Comparison of ENCODE assay signal across 9 mouse cellular contexts in genomic region chr12:70067849-70068248, GRCm38 (mm10). TPM values are rescaled to one million over a fixed set of nuclear protein-coding genes. Genes with fewer than 3 reads are reported as not detected.
DNase-seq lines count a peak whose midpoint lies in the region; ATAC-seq and TF ChIP-seq lines count a peak whose summit lies in the region.
"Had no signal": no experiment of that assay in that cellular context is flagged by ENCODE, and none has a peak within 500 bp of the region (broad histone marks: within the 10 kb centered on the region; RNA-seq: fewer than 3 reads in every experiment).

No protein-coding gene starts in this region.

- H3K36me3 ChIP-seq in forebrain, embryonic 13.5 days (ENCODE audit: poor library complexity, severe bottlenecking) = no peaks in the 10 kb centered on the region
- H3K36me3 ChIP-seq in hindbrain, postnatal 0 days (ENCODE audit: insufficient read depth, low read length) = no peaks in the 10 kb centered on the region

- H3K4me3 ChIP-seq in forebrain, embryonic 13.5 days = no peak overlapping the region
- H3K4me3 ChIP-seq in hindbrain, postnatal 0 days (ENCODE audit: low read length) = no peak overlapping the region

- no peaks in the 10 kb centered on the region for H3K9me3 ChIP-seq in forebrain, embryonic 13.5 days (replicated peaks)
- H3K9me3 ChIP-seq in hindbrain, postnatal 0 days (ENCODE audit: low read length) = no peaks in the 10 kb centered on the region

- no peak overlapping the region for H3K9ac ChIP-seq in forebrain, embryonic 13.5 days
- H3K9ac ChIP-seq in hindbrain, postnatal 0 days (replicated peaks; ENCODE audit: low read length) = no peak overlapping the region

- no peak for ATAC-seq in forebrain, embryonic 13.5 days
- no peak for ATAC-seq in hindbrain, postnatal 0 days

- TF ChIP-seq CTCF in hindbrain, postnatal 0 days (IDR thresholded peaks at IDR 0.05; ENCODE audit: low read depth) = no peak

- WGBS in forebrain, embryonic 13.5 days = 34% methylated on average over 9 of the region's 9 CpGs
- WGBS in hindbrain, postnatal 0 days = 50% methylated on average over 9 of the region's 9 CpGs

- 0 out of 2 replicates have a peak overlapping the region, but pooled peaks have one; percentile 39 for H3K4me2 ChIP-seq in forebrain, embryonic 13.5 days
- no peak overlapping the region for H3K4me2 ChIP-seq in hindbrain, postnatal 0 days (ENCODE audit: low read depth, low read length)

- 0 out of 2 replicates have a peak overlapping the region, but pooled peaks have one; percentile 5 for H3K27ac ChIP-seq in forebrain, embryonic 13.5 days
- no peak overlapping the region for H3K27ac ChIP-seq in hindbrain, postnatal 0 days

- peaks cover 42% of the 10 kb centered on the region for H3K4me1 ChIP-seq in forebrain, embryonic 13.5 days
- 0 out of 2 replicates have a peak, but pooled peaks cover 4% of the 10 kb centered on the region for H3K4me1 ChIP-seq in hindbrain, postnatal 0 days (ENCODE audit: insufficient read depth, low read length)

- peak; percentile 62 for DNase-seq in kidney, postnatal 10 days
- no peak for DNase-seq in kidney, adult 9 months
- DNase-seq in hindbrain, postnatal 0 days (ENCODE audit: low spot score) = peak; percentile 56
- DNase-seq in retina, embryonic 14.5 days (ENCODE audit: low spot score) = peak; percentile 10
- DNase-seq in adrenal gland, postnatal 25 days = no peak
- no peak for DNase-seq in thymus, postnatal 36 days
- no peak for DNase-seq in embryo, embryonic 11 days
- DNase-seq: lung, adult 2 months had no signal

- H3K27me3 ChIP-seq in forebrain, embryonic 13.5 days = no peaks in the 10 kb centered on the region
- H3K27me3 ChIP-seq in hindbrain, postnatal 0 days (ENCODE audit: insufficient read depth, low read length) = no peaks in the 10 kb centered on the region

RNA-seq across cellular contexts. Expression of gene Nin, which starts 45.7 kb away (rescaled TPM):
- 14.1 and 14.5 TPM in 2 replicates for polyA plus RNA-seq in forebrain, embryonic 13.5 days (2015; fragmentation: Nextera tagmentation; extraction: Ambion mirVana)
- total RNA-seq in hindbrain, postnatal 0 days (2014; rRNA removed) = 18.9 and 24.2 TPM in 2 replicates
- 6.1 and 6.2 TPM in 2 replicates for polyA plus RNA-seq in hindbrain, postnatal 0 days (2015; fragmentation: Nextera tagmentation; extraction: Ambion mirVana)
- 30.8 and 42.1 TPM in 2 replicates for total RNA-seq in adrenal gland, postnatal 25 days (2021)

Comparison
In these comparisons a context has a peak if more than half of its experiments do, and no peak if none do; other contexts are left out.
1. DNase-seq: peak in kidney, postnatal 10 days (single experiment), hindbrain, postnatal 0 days (single experiment) and retina, embryonic 14.5 days (single experiment); none in kidney, adult 9 months (single experiment), adrenal gland, postnatal 25 days (single experiment), thymus, postnatal 36 days (0 of 2) and embryo, embryonic 11 days (single experiment).